Mouse (Mus musculus): ENCODE measurements at regions not wholly inside any gene's neighbourhood (a gene's known extent, or its start where the extent isn't known, plus 50 kb on each side); places are given as distances from the start of the nearest gene placed in this dataset.

GRCm38 (mm10) chr15:61294131-61294530 lies 371.3 kb upstream of the A1bg start:
- no peak for DNase-seq (ENCODE audit: low spot score)

- no peak for DNase-seq (ENCODE audit: low spot score)
Measured at GRCm38 (mm10) chr15:61268766-61269165, 346.0 kb upstream of the A1bg start.

- DNase-seq (ENCODE audit: low spot score): no peak
Measured at GRCm38 (mm10) chr15:61259047-61259446, 336.2 kb upstream of the A1bg start.

- DNase-seq (ENCODE audit: low spot score): no peak
Measured at GRCm38 (mm10) chr15:61244511-61244910, 321.7 kb upstream of the A1bg start.

GRCm38 (mm10) chr15:61242161-61242681 lies 319.4 kb upstream of the A1bg start:
- no peak for DNase-seq (ENCODE audit: low spot score)

GRCm38 (mm10) chr15:61241741-61242140 lies 318.9 kb upstream of the A1bg start:
- no peak for DNase-seq (ENCODE audit: low spot score)

- no peak for DNase-seq (ENCODE audit: low spot score)
Measured at GRCm38 (mm10) chr15:61240344-61240743, 317.5 kb upstream of the A1bg start.

GRCm38 (mm10) chr15:61239414-61239813 lies 316.6 kb upstream of the A1bg start:
- DNase-seq (ENCODE audit: low spot score): no peak

GRCm38 (mm10) chr15:61238996-61239395 lies 316.2 kb upstream of the A1bg start:
- no peak for DNase-seq (ENCODE audit: low spot score)

- DNase-seq (ENCODE audit: low spot score): no peak
Measured at GRCm38 (mm10) chr15:61229579-61229978, 306.8 kb upstream of the A1bg start.

- DNase-seq (ENCODE audit: low spot score): no peak
Measured at GRCm38 (mm10) chr15:61222923-61223322, 300.1 kb upstream of the A1bg start.

- DNase-seq (ENCODE audit: low spot score): no peak
Measured at GRCm38 (mm10) chr15:61210161-61210560, 287.3 kb upstream of the A1bg start.

- DNase-seq (ENCODE audit: low spot score): no peak
Measured at GRCm38 (mm10) chr15:61189981-61190380, 267.2 kb upstream of the A1bg start.

GRCm38 (mm10) chr15:61189481-61189880 lies 266.7 kb upstream of the A1bg start:
- DNase-seq (ENCODE audit: low spot score): no peak

GRCm38 (mm10) chr15:61184597-61184963 lies 261.8 kb upstream of the A1bg start:
- DNase-seq (ENCODE audit: low spot score): no peak

- DNase-seq (ENCODE audit: low spot score): no peak
Measured at GRCm38 (mm10) chr15:61183751-61184596, 261.2 kb upstream of the A1bg start.

- DNase-seq (ENCODE audit: low spot score): no peak
Measured at GRCm38 (mm10) chr15:61183291-61183690, 260.5 kb upstream of the A1bg start.

- DNase-seq (ENCODE audit: low spot score): no peak
Measured at GRCm38 (mm10) chr15:61168842-61169416, 246.1 kb upstream of the A1bg start.

- no peak for DNase-seq (ENCODE audit: low spot score)
Measured at GRCm38 (mm10) chr15:61165050-61165449, 242.2 kb upstream of the A1bg start.

- no peak for DNase-seq (ENCODE audit: low spot score)
Measured at GRCm38 (mm10) chr15:61161397-61161796, 238.6 kb upstream of the A1bg start.

- no peak for DNase-seq (ENCODE audit: low spot score)
Measured at GRCm38 (mm10) chr15:61160666-61161065, 237.9 kb upstream of the A1bg start.

GRCm38 (mm10) chr15:61159552-61159951 lies 236.7 kb upstream of the A1bg start:
- DNase-seq (ENCODE audit: low spot score): no peak

- DNase-seq (ENCODE audit: low spot score): peak; percentile 11
Measured at GRCm38 (mm10) chr15:61158041-61158545, 235.3 kb upstream of the A1bg start.

Data from layer of hippocampus, adult 9-10 months (tissue).